Mouse (Mus musculus) testis, adult 2 months (tissue): ENCODE measurements around the gene Gm37240. TPM values are rescaled to one million over a fixed set of nuclear protein-coding genes. Genes with fewer than 3 reads are reported as not detected.

Source experiments
- H3K27ac ChIP-seq: fragments of 200-500 bp; 2 replicates; pipeline ENCODE4 v1.5.1; 2012; ENCODE audit warnings: low read depth, low read length; ENCODE audit not compliant: control insufficient read depth, insufficient read depth
- H3K27me3 ChIP-seq: fragments of 200-500 bp; 2 replicates; pipeline ENCODE4 v1.6.1; 2012; ENCODE audit warnings: mild to moderate bottlenecking, low read length, moderate library complexity; ENCODE audit not compliant: control insufficient read depth, insufficient read depth
- H3K36me3 ChIP-seq: fragments of 200-500 bp; 2 replicates; pipeline ENCODE4 v1.6.1; 2012; ENCODE audit warnings: mild to moderate bottlenecking, low read length; ENCODE audit not compliant: control insufficient read depth, insufficient read depth
- H3K4me1 ChIP-seq: fragments of 200-500 bp; 2 replicates; pipeline ENCODE4 v1.6.1; 2012; ENCODE audit warnings: low read length; ENCODE audit not compliant: control insufficient read depth, insufficient read depth
- H3K4me3 ChIP-seq: fragments of 200-500 bp; 2 replicates; pipeline ENCODE4 v1.5.1; 2012; ENCODE audit warnings: low read depth, mild to moderate bottlenecking, low read length, moderate library complexity, mixed read lengths; ENCODE audit not compliant: control insufficient read depth
- CTCF ChIP-seq: fragments of 200-500 bp; IDR thresholded peaks from 2 replicates; pipeline ENCODE4 v1.5.1; 2012; ENCODE audit warnings: low read depth, mild to moderate bottlenecking, inconsistent platforms, low read length, moderate library complexity; ENCODE audit not compliant: control insufficient read depth, insufficient read depth, insufficient replicate concordance
- POLR2A ChIP-seq: fragments of 200-500 bp; IDR thresholded peaks from 2 replicates; pipeline ENCODE4 v1.6.1; 2012; ENCODE audit warnings: low read depth, mild to moderate bottlenecking, inconsistent platforms, low read length, moderate library complexity; ENCODE audit not compliant: control insufficient read depth
- polyA plus RNA-seq: library from polyadenylated mRNA; depleted of rRNA; stranded (reverse); fragments of >200 nt; gene quantifications from 2 replicates; pipeline ENCODE4 v1.2.3, GENCODE M21; 2012

Gene Gm37240
- polyA plus RNA-seq, 1 experiment = not detected

- Histone ChIP-seq H3K36me3 (no peaks in the 10 kb centered on the region), H3K4me1 (no peaks in the 10 kb centered on the region), H3K4me3 (no peak overlapping the region), H3K27ac (no peak overlapping the region), H3K27me3 (no peaks in the 10 kb centered on the region)
- TF ChIP-seq CTCF (no peak), POLR2A (no peak)
These were observed 509.2 kb downstream of the Gm37240 start for GRCm38 (mm10) chr3:85377946-85378702.

GRCm38 (mm10) chr3:85377505-85377904 lies 509.8 kb downstream of the Gm37240 start:
- Histone ChIP-seq H3K4me1 (no peaks in the 10 kb centered on the region), H3K36me3 (no peaks in the 10 kb centered on the region), H3K27ac (no peak overlapping the region), H3K27me3 (no peaks in the 10 kb centered on the region), H3K4me3 (no peak overlapping the region)
- TF ChIP-seq CTCF = no peak
- TF ChIP-seq POLR2A = no peak

- H3K4me1 ChIP-seq = 0 out of 2 replicates have a peak, but pooled peaks cover 3% of the 10 kb centered on the region
- no peak overlapping the region for H3K4me3 ChIP-seq
- no peak overlapping the region for H3K27ac ChIP-seq
- H3K27me3 ChIP-seq = no peaks in the 10 kb centered on the region
- no peak for TF ChIP-seq POLR2A
- no peak for TF ChIP-seq CTCF
- H3K36me3 ChIP-seq = no peaks in the 10 kb centered on the region
These were observed 510.8 kb downstream of the Gm37240 start for GRCm38 (mm10) chr3:85376541-85376940.

- Histone ChIP-seq H3K27me3 (no peaks in the 10 kb centered on the region), H3K27ac (no peak overlapping the region), H3K4me3 (no peak overlapping the region), H3K4me1 (peaks cover 17% of the 10 kb centered on the region), H3K36me3 (no peaks in the 10 kb centered on the region)
- TF ChIP-seq POLR2A (no peak), CTCF (no peak)
These were observed 514.3 kb downstream of the Gm37240 start for GRCm38 (mm10) chr3:85373039-85373438.

GRCm38 (mm10) chr3:85369847-85370246 lies 517.5 kb downstream of the Gm37240 start:
- TF ChIP-seq POLR2A (no peak), CTCF (no peak)
- H3K27me3 ChIP-seq = no peaks in the 10 kb centered on the region
- no peaks in the 10 kb centered on the region for H3K36me3 ChIP-seq
- H3K4me1 ChIP-seq = peaks cover 17% of the 10 kb centered on the region
- H3K4me3 ChIP-seq = peak overlapping the region; percentile 76
- H3K27ac ChIP-seq = no peak overlapping the region

- Histone ChIP-seq H3K27ac (no peak overlapping the region), H3K36me3 (no peaks in the 10 kb centered on the region), H3K27me3 (no peaks in the 10 kb centered on the region), H3K4me3 (no peak overlapping the region), H3K4me1 (peaks cover 17% of the 10 kb centered on the region)
- TF ChIP-seq POLR2A = no peak
- no peak for TF ChIP-seq CTCF
These were observed 518.2 kb downstream of the Gm37240 start for GRCm38 (mm10) chr3:85369157-85369556.

- Histone ChIP-seq H3K27me3 (no peaks in the 10 kb centered on the region), H3K4me3 (no peak overlapping the region), H3K4me1 (peaks cover 17% of the 10 kb centered on the region), H3K36me3 (no peaks in the 10 kb centered on the region), H3K27ac (no peak overlapping the region)
- TF ChIP-seq POLR2A = no peak
- no peak for TF ChIP-seq CTCF
These were observed 518.8 kb downstream of the Gm37240 start for GRCm38 (mm10) chr3:85368354-85369120.
